Mouse (Mus musculus): Measurements from ENCODE around the gene Suz12.
"Not testable (repeated sequence)": the region's sequence is repeated elsewhere in the genome, so short reads cannot be mapped to it uniquely, and the experiment has no call there.

The Suz12 gene

GRCm38 (mm10) chr11:79991600-79991999 is 1.3 kb upstream of the Suz12 start:
- DNase-seq (ENCODE audit: low read depth, low spot score) = no peak

DNA sequence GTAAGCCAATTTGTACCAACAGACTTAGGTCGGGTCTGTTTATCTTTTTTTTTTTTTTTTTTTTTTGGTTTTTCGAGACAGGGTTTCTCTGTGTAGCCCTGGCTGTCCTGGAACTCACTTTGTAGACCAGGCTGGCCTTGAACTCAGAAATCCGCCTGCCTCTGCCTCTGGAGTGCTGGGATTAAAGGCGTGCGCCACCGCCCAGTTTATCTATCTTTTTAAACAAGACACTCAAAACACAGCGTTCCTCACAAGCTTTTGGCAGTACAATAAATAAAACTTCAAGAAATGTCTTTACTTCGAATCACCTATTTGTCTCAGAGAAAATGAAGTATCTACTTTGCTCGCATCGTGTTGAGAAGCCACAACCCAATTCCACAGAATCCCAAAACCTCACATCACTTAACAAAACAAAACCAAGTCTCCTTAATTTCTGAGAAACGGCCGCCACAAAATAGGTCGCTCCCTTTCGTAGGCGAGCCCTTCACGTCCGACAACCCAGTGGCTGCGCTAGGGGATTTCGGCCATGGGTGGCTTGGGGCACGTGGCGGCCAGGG is 793 bp upstream of the Suz12 start:
- no peak for DNase-seq (ENCODE audit: low read depth, low spot score)

DNA sequence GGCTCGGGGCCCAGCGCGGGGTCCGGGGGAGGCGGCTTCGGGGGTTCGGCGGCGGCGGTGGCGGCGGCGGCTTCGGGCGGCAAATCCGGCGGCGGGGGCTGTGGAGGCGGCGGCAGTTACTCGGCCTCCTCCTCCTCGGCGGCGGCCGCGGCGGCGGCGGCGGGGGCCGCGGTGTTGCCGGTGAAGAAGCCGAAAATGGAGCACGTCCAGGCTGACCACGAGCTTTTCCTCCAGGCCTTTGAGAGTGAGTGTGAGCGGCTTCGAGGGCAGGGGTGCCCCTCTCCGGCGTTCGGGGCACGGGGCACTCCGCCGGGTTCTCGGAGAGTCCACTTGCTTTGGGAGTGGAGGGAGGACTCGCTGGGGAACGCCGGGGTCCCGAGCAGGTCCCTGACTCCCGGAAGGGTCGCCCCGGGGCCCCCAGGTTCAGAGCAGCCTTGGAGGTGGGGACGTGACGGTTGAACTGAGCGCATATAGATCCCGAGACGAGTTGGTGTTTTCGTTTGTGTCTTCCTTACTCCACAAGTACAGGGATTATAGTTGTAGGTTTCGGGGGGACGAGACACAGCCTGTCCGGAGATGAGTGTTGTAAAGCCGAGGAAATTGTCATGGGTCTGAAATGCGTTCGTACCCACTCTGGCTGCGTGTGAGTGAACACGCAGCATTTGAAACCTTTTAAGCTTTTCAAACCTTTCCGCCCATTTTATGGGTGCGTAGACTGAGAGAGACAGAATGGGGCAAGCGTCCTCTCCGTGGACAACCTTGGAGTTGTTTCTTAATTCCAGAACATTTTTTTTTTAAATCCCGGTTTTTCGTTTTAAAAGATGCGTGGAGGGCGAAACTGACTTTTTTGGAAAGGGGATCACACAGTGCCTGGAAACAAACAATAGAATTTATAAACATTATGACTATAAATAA is 707 bp downstream of the Suz12 start:
- DNase-seq (ENCODE audit: low read depth, low spot score) = no peak

DNA sequence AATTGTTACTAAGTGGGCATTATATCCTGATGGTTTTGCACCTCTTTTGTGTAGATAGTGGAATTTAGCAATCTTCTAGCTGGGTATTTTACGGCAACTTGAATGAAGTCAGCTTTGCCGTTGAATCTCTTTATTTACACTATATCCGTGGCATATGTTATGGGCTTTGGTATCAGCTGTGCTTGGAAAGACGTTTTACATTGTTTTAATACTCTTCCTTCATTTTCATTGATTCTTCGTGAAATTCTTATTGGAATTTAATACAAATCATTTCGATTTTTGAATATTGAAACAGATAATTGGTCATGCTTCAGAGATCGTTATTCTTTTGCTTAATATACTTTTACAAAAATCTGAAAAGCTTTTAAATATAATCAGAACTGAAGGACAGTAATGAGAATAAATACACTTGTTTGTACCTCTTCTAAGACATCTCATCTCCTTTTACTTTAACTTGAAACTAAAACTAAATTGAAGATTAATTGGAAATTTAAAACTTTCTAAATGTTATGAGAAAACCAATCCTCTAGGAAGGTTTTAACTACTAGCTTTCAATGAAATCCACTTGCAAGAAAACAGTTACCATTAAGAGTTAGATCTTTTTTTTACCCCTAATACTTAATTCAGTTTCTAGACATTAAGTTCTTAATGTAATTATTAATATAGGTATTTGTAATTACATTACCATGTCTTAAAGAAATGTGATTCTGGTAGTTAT is 1.5 kb downstream of the Suz12 start:
- DNase-seq (ENCODE audit: low read depth, low spot score) = no peak

DNA sequence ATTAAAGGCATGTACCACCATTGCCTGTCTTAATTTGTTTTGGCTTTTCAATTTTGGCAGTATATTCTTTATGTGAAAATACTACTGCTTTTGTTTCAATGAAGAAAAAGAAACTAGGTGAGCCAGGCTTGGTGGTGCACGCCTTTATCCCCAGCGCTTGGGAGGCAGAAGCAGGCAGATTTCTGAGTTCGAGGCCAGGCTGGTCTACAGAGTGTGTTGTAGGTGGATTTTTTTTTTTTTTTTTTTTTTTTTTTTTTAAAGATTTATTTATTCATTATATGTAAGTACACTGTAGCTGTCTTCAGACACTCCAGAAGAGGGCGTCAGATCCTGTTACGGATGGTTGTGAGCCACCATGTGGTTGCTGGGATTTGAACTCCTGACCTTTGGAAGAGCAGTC is 23.6 kb downstream of the Suz12 start:
- not testable (repeated sequence) for DNase-seq (ENCODE audit: low read depth, low spot score)

GRCm38 (mm10) chr11:80019792-80020191 is 26.9 kb downstream of the Suz12 start:
- no peak for DNase-seq (ENCODE audit: low read depth, low spot score)

DNA sequence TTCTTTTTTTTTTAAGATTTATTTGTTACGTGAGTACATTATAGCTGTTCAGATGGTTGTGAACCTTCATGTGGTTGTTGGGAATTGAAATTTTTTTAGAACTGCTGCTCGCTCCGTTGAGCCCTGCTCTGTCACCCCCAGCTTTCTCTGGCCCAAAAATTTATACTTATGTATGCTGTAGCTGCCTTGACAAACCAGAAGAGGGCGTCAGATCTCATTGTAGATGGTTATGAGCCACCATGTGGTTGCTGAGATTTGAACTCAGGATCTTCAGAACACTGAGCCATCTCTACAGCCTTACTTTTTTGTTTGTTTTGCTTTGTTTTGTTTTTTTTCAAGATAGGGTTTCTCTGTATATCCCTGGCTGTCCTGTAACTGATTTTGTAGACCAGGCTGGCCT is 28.4 kb downstream of the Suz12 start:
- DNase-seq (ENCODE audit: low read depth, low spot score) = no peak

DNA sequence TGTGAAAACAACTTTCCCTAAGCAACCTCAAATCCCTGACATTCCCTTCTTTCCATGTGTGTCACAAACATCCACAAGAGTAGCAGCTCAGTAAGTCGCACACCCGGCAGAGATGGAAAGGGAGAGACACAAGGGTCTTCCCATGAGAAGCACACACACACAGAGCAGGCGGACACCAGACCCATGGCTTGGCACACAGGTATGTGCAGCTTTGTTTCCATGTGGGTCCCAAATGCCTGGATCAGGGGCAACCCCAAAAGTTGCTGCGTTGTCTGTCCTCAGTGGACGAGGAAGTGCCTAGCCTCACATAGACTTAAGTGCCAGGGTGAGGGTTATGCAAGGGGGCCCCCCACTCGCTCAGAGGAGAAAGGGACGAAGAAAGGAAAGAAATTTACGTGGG is 44.6 kb downstream of the Suz12 start:
- DNase-seq (ENCODE audit: low read depth, low spot score) = no peak

GRCm38 (mm10) chr11:80042615-80043418 is 49.9 kb downstream of the Suz12 start:
- no peak for DNase-seq (ENCODE audit: low read depth, low spot score)

DNA sequence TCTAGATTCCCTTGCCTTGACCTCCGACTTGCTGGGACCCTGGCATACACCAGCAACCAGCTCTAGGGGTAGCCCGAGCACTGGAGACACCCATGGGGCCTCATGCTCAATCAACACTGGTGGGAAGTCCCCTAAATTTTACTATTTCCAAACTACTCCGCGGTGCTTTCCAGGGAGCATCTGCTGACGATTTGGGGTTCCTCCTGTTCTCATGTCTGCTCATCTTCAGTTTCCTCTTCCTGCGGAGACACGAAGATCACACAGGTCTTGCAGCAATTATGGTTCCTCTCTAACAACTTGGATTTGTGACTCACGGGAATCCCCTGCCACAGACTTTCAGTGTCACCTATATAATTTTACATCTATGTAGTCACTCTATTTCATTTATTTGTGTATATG is 50.5 kb downstream of the Suz12 start:
- DNase-seq (ENCODE audit: low read depth, low spot score) = no peak

DNA sequence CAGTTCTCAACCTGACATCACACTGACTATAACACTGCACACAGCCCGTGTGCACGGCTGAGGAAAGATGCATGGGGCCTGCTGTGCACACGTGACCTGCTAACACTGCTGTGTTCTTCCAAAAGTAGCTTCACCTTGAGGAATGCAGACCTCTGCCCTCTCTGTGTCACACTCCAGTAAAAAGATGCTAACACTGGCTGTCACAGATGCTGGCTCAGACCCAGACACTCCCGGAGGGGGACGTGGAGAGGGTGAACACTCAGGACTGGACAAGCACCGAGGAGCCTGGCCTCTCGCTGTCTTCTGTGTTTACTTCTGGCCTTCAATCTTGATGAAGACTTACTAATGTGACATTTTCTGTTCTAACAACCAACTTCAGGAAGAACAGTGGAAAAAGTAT is 54.0 kb downstream of the Suz12 start:
- DNase-seq (ENCODE audit: low read depth, low spot score) = no peak

DNA sequence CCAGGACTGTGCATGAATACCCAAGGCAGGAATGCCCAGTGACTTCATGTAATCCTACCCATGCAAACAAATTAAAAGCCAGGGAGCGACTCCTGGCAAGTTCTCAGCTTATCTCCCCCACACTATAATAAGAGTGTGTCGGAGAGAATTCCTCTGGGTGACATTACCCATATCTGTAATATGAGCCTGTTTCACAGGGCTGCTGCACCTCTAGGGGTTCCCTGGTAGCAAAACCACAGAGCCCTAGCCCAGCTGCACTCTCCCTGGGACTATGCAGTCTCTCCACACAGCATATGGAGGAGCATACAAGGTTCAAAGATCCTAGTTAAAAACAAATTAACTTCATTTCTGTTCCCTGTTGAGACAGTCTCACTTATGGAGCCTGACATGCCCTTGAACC is 57.2 kb downstream of the Suz12 start:
- DNase-seq (ENCODE audit: low read depth, low spot score) = no peak

- DNase-seq (ENCODE audit: low read depth, low spot score) = no peak
Observed at GRCm38 (mm10) chr11:80052456-80052855, 59.5 kb downstream of the Suz12 start.

DNA sequence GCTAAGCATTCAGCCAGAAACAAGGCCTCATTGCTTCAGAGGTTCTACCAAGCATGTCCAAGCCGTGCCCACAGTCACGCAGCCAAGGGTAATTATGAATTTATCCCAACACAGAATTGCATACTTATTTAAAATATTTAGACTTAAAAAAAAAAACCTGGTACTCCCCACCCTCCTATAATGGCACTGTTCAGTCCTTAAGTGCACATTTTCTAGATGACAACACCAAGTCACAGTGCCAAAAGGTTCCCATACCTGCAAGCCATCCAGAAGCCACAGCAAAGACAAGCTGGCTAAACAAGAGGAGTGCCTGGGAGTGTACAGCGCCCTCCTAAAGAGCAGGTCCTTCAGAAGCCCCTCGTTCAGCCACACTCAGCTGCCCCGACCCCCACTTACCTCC is 60.3 kb downstream of the Suz12 start:
- DNase-seq (ENCODE audit: low read depth, low spot score) = no peak

- no peak for DNase-seq (ENCODE audit: low read depth, low spot score)
Observed at GRCm38 (mm10) chr11:80054659-80055058, 61.8 kb downstream of the Suz12 start.

DNA sequence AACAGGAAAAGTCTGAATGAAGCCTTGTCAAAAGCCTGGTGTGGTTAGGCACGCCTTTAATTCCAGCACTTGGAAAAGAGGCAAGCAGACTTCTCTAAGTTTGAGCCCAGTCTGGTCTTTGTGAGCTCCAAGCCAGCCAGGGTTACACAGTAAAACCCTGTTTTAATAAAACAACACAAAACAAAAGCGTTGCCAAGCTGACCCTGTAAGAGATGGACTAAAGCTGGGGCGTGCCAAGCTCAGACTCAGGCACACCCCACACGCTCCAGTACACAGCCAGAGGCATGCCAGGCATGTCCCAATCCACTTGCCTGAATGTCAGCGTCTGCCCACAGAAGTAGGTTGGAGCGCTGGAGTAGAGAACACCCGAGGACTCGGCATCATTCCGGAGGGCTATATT is 63.2 kb downstream of the Suz12 start:
- no peak for DNase-seq (ENCODE audit: low read depth, low spot score)

GRCm38 (mm10) chr11:80062159-80062558 is 69.3 kb downstream of the Suz12 start:
- no peak for DNase-seq (ENCODE audit: low read depth, low spot score)

DNA sequence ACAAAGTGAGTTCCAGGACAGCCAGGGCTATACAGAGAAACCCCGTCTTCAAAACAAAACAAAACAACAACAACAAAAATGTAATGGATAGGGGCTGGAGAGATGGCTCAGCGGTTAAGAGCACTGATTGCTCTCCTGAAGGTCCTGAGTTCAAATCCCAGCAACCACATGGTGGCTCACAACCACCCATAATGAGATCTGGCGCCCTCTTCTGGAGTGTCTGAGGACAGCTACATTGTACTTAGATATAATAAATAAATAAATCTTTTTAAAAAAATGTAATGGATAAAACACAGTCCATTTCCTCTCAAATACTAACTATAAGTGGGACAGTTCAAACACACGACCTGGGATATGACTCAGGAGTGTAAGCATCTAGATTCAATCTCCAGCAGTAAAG is 73.5 kb downstream of the Suz12 start:
- DNase-seq (ENCODE audit: low read depth, low spot score) = not testable (repeated sequence)

GRCm38 (mm10) chr11:80067558-80067957 is 74.7 kb downstream of the Suz12 start:
- DNase-seq (ENCODE audit: low read depth, low spot score) = no peak

DNA sequence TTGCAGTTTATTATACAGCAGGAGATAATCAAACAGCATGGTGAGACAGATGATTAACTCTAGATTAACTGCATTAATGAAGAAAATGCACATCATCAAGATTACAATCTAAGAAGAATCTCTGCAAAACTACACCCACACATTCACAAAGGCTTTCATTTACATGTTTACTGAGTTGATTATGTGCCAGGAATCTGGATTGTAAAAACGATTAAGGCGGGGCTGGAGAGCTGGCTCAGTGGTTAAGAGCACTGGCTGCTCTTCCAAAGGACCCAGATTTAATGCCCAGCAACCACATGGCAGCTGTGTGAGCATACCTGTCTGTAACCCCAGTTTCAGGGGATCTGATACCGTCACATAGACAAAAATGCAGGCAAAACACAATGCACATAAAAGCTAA is 76.9 kb downstream of the Suz12 start:
- no peak for DNase-seq (ENCODE audit: low read depth, low spot score)

GRCm38 (mm10) chr11:80071039-80071438 is 78.1 kb downstream of the Suz12 start:
- no peak for DNase-seq (ENCODE audit: low read depth, low spot score)

DNA sequence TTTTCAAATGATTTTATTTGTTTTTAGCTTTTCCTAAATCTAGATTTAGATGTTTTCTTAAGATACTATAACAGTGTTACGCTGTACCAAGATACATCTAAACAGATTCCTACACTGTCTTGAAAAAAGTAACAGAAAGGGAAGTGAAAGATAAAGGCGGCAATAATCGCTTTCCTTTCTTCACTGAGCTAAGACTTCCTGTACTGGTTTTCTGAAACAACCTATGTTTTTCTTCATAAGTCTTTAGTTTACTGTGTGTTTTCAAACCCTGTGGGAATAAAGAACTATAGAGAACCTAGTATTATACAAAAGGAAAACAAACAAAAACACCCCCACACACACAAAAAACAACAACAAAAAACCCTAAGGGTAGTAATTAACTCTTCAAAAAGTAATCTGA is 79.5 kb downstream of the Suz12 start:
- no peak for DNase-seq (ENCODE audit: low read depth, low spot score)

Measured in brain, embryonic 18.5 days (tissue).